Mouse (Mus musculus) liver, adult 2 months (tissue): ENCODE results near the gene Glul.

Experiments used
- CTCF ChIP-seq: fragments of 200-500 bp; IDR thresholded peaks from 2 replicates; pipeline ENCODE4 v1.5.1; 2011; ENCODE audit warnings: low read depth, low read length, control low read depth
- POLR2A ChIP-seq: fragments of 200-500 bp; IDR thresholded peaks from 2 replicates; pipeline ENCODE4 v1.6.1; 2011; ENCODE audit warnings: low read length, control low read depth; ENCODE audit not compliant: insufficient read depth; ENCODE audit errors: extremely low read depth

- TF ChIP-seq POLR2A = no peak
- TF ChIP-seq CTCF = no peak
These were observed 11.6 kb downstream of the Glul start for GRCm38 (mm10) chr1:153911276-153911795.
